Mouse (Mus musculus) brown adipose tissue, adult 24 weeks (tissue): ENCODE data around the gene Mef2b. TPM values are rescaled to one million over a fixed set of nuclear protein-coding genes. Genes with fewer than 3 reads are reported as not detected.

Experiments
- H3K27ac ChIP-seq: fragments of 200-500 bp; replicated peaks from 2 replicates; pipeline ENCODE4 v1.5.1; 2012; ENCODE audit warnings: low read depth, mild to moderate bottlenecking, low read length
- H3K4me1 ChIP-seq: fragments of 200-500 bp; 2 replicates; pipeline ENCODE4 v1.6.1; 2012; ENCODE audit warnings: low read length, mixed read lengths; ENCODE audit not compliant: control insufficient read depth, insufficient read depth, insufficient read length
- H3K4me3 ChIP-seq: fragments of 200-500 bp; 2 replicates; pipeline ENCODE4 v1.5.1; 2012; ENCODE audit warnings: low read depth, mild to moderate bottlenecking, low read length, moderate library complexity; ENCODE audit not compliant: insufficient read depth
- polyA plus RNA-seq: library from polyadenylated mRNA; stranded (reverse); fragments of >200 nt; gene quantifications from 2 replicates; pipeline ENCODE4 v1.2.4, GENCODE M21; 2012; ENCODE audit not compliant: missing spikeins, insufficient read depth, insufficient read length

Mef2b gene
- polyA plus RNA-seq, 1 experiment: not detected

- no peak overlapping the region for H3K4me3 ChIP-seq
- H3K27ac ChIP-seq: no peak overlapping the region
- H3K4me1 ChIP-seq: no peaks in the 10 kb centered on the region; the same call in 1 of the 2 replicates
Measured at GRCm38 (mm10) chr8:70157240-70157800, 17.8 kb downstream of the Mef2b start.

DNA sequence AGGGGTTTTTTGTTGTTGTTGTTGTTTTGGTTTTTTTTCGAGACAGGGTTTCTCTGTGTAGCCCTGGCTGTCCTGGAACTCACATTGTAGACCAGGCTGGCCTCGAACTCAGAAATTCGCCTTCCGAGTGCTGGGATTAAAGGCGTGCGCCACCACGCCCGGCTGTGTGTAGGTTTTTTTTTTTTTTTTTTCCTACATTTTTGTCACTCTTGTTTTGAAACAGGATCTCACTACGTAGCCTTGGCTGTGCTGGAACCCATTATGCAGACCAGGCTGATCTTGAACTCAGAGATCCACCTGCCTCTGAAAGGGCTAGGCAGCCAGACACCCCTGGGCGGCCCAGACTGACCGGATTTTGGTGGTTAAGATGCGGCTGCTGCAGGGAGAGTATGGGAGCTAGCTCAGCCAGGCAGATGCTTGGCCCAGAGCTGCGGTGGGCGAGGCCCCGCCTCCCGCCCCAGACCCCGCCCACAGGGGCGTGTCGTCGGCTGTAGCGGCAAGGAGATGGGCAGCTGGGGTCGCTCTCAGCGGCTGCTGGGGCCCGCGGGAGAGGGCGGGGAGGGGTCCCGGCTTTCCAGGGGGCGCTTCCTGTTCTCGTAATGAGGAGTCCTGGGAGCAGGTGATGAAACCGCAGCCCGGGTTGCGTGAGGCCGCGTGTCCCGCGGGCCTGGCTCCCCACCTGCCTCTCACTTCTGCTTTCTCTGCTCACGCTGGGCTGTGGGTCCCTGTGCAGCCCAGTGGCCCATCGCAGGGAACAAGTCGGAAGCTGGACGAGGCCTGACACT, 18.8 kb downstream of the Mef2b start:
- H3K27ac ChIP-seq: no peak overlapping the region
- H3K4me3 ChIP-seq: peak overlapping the region; percentile 36
- no peaks in the 10 kb centered on the region; the same call in 1 of the 2 replicates for H3K4me1 ChIP-seq

DNA sequence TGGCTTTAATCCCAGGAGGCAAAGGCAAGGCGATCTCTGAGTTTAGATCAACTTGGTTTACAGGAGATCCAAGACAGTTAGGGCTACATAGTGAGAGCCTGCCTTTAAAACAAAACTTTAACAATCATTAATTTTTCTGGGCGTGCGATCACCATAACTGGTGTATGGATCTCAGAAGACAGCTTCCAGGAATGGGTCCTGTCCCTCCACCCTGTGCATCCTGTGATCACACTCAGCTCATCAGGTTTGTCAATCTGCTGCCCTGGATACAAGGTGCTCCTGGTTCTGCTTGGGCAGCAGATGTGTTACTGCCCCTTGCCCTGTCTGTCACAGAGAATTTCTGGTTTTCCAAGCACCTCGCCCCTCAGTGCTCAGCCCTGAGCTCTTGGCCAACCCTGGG, 19.7 kb downstream of the Mef2b start:
- H3K4me1 ChIP-seq: no peaks in the 10 kb centered on the region; the same call in 1 of the 2 replicates
- H3K27ac ChIP-seq: no peak overlapping the region
- H3K4me3 ChIP-seq: no peak overlapping the region

- no peak overlapping the region for H3K4me3 ChIP-seq
- H3K27ac ChIP-seq: no peak overlapping the region
- H3K4me1 ChIP-seq: no peaks in the 10 kb centered on the region; the same call in 1 of the 2 replicates
Measured at GRCm38 (mm10) chr8:70160015-70160414, 20.5 kb downstream of the Mef2b start.

GRCm38 (mm10) chr8:70163316-70163715, 23.8 kb downstream of the Mef2b start:
- Histone ChIP-seq H3K4me1 (no peaks in the 10 kb centered on the region; the same call in 1 of the 2 replicates), H3K27ac (no peak overlapping the region), H3K4me3 (no peak overlapping the region)

- Histone ChIP-seq H3K4me1 (peaks cover 3% of the 10 kb centered on the region; the same call in 1 of the 2 replicates), H3K27ac (no peak overlapping the region), H3K4me3 (no peak overlapping the region)
Measured at GRCm38 (mm10) chr8:70166504-70167110, 27.1 kb downstream of the Mef2b start.

DNA sequence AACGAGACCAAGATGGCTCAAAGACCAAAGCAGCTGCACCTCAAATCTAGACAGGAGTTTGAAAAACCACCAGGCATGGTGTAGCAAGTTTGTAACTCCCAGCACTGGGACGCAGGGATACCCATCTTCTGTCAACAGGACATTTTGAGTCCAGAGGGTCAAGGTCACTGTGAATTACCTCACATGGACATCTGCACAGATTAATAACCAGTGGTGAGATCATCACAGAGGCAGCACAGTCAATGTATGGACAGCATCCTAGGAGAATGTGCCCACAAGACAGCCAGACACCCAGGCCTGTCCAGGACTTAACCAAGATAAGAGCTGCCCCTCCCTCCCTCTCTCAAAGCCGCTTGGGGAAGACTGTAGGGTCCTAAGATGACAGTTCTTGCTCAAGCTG, 30.6 kb downstream of the Mef2b start:
- Histone ChIP-seq H3K4me3 (no peak overlapping the region), H3K4me1 (peaks cover 6% of the 10 kb centered on the region; the same call in 1 of the 2 replicates), H3K27ac (no peak overlapping the region)

GRCm38 (mm10) chr8:70170748-70171147, 31.2 kb downstream of the Mef2b start:
- H3K4me3 ChIP-seq: no peak overlapping the region
- H3K27ac ChIP-seq: no peak overlapping the region
- H3K4me1 ChIP-seq: peaks cover 6% of the 10 kb centered on the region; the same call in 1 of the 2 replicates

DNA sequence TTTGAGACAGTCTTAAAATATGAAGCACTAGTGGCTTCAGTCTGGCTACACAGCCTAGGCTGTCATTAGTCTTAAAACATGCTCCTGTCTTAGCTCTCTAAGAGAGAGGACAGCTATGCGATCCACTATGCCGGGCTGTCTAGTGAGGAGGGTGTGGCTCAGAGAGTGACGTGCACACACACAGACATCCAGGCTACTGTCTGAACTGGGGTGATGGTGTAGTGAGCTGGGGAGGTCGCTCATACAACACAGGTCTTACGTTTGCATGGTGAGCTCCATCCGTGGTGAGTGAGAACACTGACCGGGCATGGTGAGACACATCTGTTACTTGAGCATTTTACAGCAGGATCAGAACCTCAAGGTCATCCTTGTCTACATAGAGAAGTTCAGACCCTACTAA, 31.7 kb downstream of the Mef2b start:
- H3K4me3 ChIP-seq: no peak overlapping the region
- peaks cover 6% of the 10 kb centered on the region; the same call in 1 of the 2 replicates for H3K4me1 ChIP-seq
- no peak overlapping the region for H3K27ac ChIP-seq

- peaks cover 6% of the 10 kb centered on the region; the same call in 1 of the 2 replicates for H3K4me1 ChIP-seq
- H3K4me3 ChIP-seq: peak within 1 kb of the TSS; percentile 86
- H3K27ac ChIP-seq: peak within 1 kb of the TSS; percentile 81
Measured at GRCm38 (mm10) chr8:70172043-70172681, 32.7 kb downstream of the Mef2b start, which contains the start of gene Tmem161a. Gene Tmem161a (plus strand): TSS chr8:70172356.

DNA sequence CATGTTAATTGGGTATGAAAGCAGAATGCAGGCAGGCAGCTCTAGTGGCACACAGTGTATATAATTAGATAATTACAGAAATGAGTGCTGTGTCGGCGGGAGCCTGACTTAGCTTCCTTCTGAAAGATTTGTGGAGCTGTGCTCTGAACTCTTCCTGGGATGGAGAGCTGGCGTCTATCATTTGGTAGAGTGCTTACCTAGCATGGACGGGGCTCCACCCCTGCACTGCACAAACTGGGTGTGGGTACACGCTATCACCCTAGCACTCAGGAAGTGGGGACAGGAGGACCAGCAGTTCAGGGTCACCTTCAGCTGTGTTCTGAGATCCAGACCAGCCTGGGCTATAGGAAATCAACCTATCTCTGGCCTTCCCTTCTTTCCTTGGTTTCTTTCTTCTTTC, 33.8 kb downstream of the Mef2b start:
- Histone ChIP-seq H3K4me1 (peaks cover 6% of the 10 kb centered on the region; the same call in 1 of the 2 replicates), H3K4me3 (no peak overlapping the region), H3K27ac (no peak overlapping the region)

GRCm38 (mm10) chr8:70174079-70174478, 34.6 kb downstream of the Mef2b start:
- Histone ChIP-seq H3K27ac (no peak overlapping the region), H3K4me1 (peaks cover 6% of the 10 kb centered on the region; the same call in 1 of the 2 replicates), H3K4me3 (no peak overlapping the region)

DNA sequence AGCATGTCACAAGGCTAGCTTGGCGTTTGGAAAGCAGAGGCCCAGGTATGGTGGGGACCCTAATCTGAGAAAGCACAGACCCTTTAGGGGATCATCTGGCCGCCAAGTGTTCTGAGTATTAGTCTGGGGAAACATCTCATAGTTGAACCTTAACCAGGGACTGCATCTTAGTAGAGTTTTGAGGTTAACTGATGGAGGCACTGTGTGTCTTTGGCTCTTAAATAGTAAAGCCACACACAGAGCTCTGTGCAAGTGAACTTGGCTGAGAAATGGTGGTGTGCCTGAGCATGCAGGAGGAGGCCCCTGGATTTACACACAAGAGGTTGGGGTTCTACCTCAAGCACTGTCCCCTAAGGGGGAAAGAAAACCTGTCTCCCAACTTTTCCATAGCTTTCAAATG, 38.7 kb downstream of the Mef2b start:
- Histone ChIP-seq H3K4me1 (0 out of 2 replicates have a peak, but pooled peaks cover 2% of the 10 kb centered on the region), H3K27ac (no peak overlapping the region), H3K4me3 (no peak overlapping the region)

DNA sequence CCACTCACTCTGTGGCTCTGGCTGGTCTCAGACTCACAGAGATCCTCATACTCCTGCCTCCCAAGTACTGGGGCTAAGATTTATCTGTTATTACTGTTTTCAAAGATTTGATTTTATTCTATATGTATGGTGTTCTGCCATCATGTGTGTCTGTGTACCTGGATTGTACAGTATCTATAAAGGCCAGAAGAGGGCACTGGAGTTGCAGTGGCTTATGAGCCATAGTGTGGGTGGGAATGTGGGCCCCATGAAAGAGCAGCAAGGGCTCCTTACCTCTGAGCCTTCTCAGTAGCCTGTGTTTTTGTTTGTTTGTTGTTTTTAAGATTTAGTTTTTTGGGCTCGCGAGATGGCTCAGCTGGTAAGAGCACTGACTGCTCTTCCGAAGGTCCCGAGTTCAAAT, 39.6 kb downstream of the Mef2b start:
- Histone ChIP-seq H3K4me3 (no peak overlapping the region), H3K27ac (no peak overlapping the region), H3K4me1 (no peaks in the 10 kb centered on the region)
